Mouse (Mus musculus) lung, adult 2 months (tissue): Measurements from ENCODE around the gene Gm13030.

ENCODE experiments used
- CTCF ChIP-seq: fragments of 200-500 bp; IDR thresholded peaks from 2 replicates; pipeline ENCODE4 v1.5.1; 2011; ENCODE audit warnings: mild to moderate bottlenecking, low read length, control low read depth; ENCODE audit not compliant: insufficient read depth
- POLR2A ChIP-seq: fragments of 200-500 bp; IDR thresholded peaks from 2 replicates; pipeline ENCODE4 v1.6.1; 2011; ENCODE audit warnings: low read depth, mild to moderate bottlenecking, control low read depth, low read length, borderline replicate concordance; ENCODE audit errors: extremely low read depth

- TF ChIP-seq POLR2A (no peak), CTCF (no peak)
Observed at GRCm38 (mm10) chr4:138827147-138827546, 46.6 kb downstream of the Gm13030 start.
